Mouse (Mus musculus) E14TG2a.4 (cell line): ENCODE measurements at regions not wholly inside any gene's neighbourhood (a gene's known extent, or its start where the extent isn't known, plus 50 kb on each side); places are given as distances from the start of the nearest gene placed in this dataset.

Experiments used
- H3K27me3 ChIP-seq: 2 replicates; pipeline ENCODE4 v1.6.1; 2014; ENCODE audit warnings: low read length, control low read depth; ENCODE audit not compliant: insufficient read depth
- H3K36me3 ChIP-seq: 2 replicates; pipeline ENCODE4 v1.6.1; 2014; ENCODE audit warnings: low read length, control low read depth; ENCODE audit not compliant: insufficient read depth
- H3K4me1 ChIP-seq: replicated peaks from 2 replicates; pipeline ENCODE4 v1.6.1; 2014; ENCODE audit warnings: low read depth, low read length, control low read depth
- H3K4me3 ChIP-seq: replicated peaks from 2 replicates; pipeline ENCODE4 v1.5.1; 2014; ENCODE audit warnings: mild to moderate bottlenecking, low read length
- H3K9me3 ChIP-seq: 2 replicates; pipeline ENCODE4 v1.6.1; 2014; ENCODE audit warnings: low read length, control low read depth
- CTCF ChIP-seq: conservative IDR thresholded peaks from 2 replicates; pipeline ENCODE4 v1.5.1; 2014; ENCODE audit warnings: low read length
- NANOG ChIP-seq: IDR thresholded peaks from 2 replicates; pipeline ENCODE4 v1.6.1; 2014; ENCODE audit warnings: borderline replicate concordance, low read length, mixed read lengths

- no peak for TF ChIP-seq NANOG
- TF ChIP-seq CTCF = peak; percentile 33; the same call in 1 of the 2 replicates
- no peaks in the 10 kb centered on the region for H3K36me3 ChIP-seq
- H3K27me3 ChIP-seq = no peaks in the 10 kb centered on the region
- H3K4me1 ChIP-seq = no peaks in the 10 kb centered on the region
- H3K9me3 ChIP-seq = peaks cover 8% of the 10 kb centered on the region; the same call in 1 of the 2 replicates
- H3K4me3 ChIP-seq = no peak overlapping the region
Observed at GRCm38 (mm10) chr19:49019426-49019825, 813.6 kb downstream of the Sorcs3 start.
